ENCODE assay signal across 8 mouse cellular contexts in the genomic region with DNA sequence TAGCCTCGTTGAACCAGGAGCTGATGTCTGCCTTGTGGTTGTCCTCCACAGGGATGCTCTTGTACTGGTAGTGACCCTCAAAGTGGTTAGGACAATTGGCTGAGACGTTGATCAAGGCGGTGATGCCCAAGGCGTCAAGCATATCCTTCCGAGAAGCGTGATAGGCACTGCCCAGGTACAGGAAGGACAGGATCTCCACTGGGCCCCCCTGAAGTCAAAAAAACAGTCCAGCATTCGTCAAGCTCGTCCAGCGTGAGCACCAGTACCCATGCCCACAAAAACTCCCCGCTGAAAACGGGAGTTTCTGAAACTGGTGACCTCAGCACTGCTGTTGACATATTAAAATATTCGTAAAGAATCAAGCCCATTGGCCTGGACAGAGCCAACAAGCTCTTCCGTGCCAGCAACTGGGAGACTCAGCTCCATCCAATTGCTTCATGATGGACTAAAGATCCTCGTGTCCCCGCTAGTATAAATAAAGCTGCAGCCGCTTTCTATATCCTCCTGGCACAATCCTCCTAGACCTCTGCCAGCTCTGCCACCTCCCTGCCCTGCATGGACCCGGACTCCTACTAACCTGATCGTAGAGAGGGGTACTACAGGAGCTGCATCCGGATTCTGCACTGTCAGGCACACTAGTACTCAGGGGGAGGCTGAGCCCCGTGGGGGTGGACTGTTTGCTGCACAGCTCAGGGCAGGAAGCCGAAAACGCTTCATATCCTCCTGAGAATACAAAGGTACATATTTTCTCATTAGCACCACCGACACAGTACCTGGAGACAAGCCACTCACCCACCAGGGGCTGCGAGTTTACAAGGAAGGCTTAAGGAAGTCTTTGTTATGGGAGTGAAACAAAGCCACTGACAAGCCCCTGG. TPM values are rescaled to one million over a fixed set of nuclear protein-coding genes. Genes with fewer than 3 reads are reported as not detected.
A peak's percentile ranks its signal among the peaks of the same experiment; 100 is the strongest.
DNase-seq lines count a peak whose midpoint lies in the region; ATAC-seq lines count a peak whose summit lies in the region.

No protein-coding gene starts in this region.

- peak overlapping the region; percentile 79 for H3K4me3 ChIP-seq in brown adipose tissue, adult 24 weeks (ENCODE audit: insufficient read depth, low read depth, low read length)
- H3K4me3 ChIP-seq in forebrain, embryonic 12.5 days (replicated peaks): peak overlapping the region; percentile 83

- peaks cover 9% of the 10 kb centered on the region; the same call in 1 of the 2 replicates for H3K4me1 ChIP-seq in brown adipose tissue, adult 24 weeks (ENCODE audit: control insufficient read depth, insufficient read depth, insufficient read length, low read length)
- peaks cover 59% of the 10 kb centered on the region for H3K4me1 ChIP-seq in forebrain, embryonic 12.5 days

- no peaks in the 10 kb centered on the region for H3K9me3 ChIP-seq in forebrain, embryonic 12.5 days

- intact Hi-C loops in left cerebral cortex, postnatal 36 days (cut with DNase I): loop anchor here (5.0 kb wide), 2 partner anchors 70 to 125 kb away; no protein-coding TSS in a partner anchor

- peak overlapping the region; percentile 87 for H3K4me2 ChIP-seq in forebrain, embryonic 12.5 days

- DNase-seq in adrenal gland, adult (ENCODE audit: inconsistent age in 2 of 2, low spot score in 1 of 2): peak; percentile 74 to 90
- no peak for DNase-seq in adrenal gland, postnatal 25 days
- peak; percentile 60 for DNase-seq in heart, postnatal 4 days
- DNase-seq in left cerebral cortex, postnatal 36 days (ENCODE audit: low spot score in 2 of 2): peak; percentile 55 to 61
- peak; percentile 45 for DNase-seq in mesoderm, embryonic 11.5 days (ENCODE audit: low read depth, low spot score)
- DNase-seq in spleen, postnatal 36 days (ENCODE audit: low spot score in 2 of 2): peak; percentile 62 to 67

- H3K27ac ChIP-seq in brown adipose tissue, adult 24 weeks (replicated peaks; ENCODE audit: low read depth, low read length): peak overlapping the region; percentile 94
- peak overlapping the region; percentile 98 for H3K27ac ChIP-seq in forebrain, embryonic 12.5 days

- peaks cover 7% of the 10 kb centered on the region for H3K36me3 ChIP-seq in forebrain, embryonic 12.5 days (replicated peaks)

- no peaks in the 10 kb centered on the region for H3K27me3 ChIP-seq in forebrain, embryonic 12.5 days

- WGBS in forebrain, embryonic 12.5 days: 19% methylated on average over 24 of the region's 24 CpGs

- ATAC-seq in forebrain, embryonic 12.5 days (ENCODE audit: low FRiP score): no peak

- H3K9ac ChIP-seq in forebrain, embryonic 12.5 days: peak overlapping the region; percentile 93

RNA-seq across cellular contexts. Expression of gene Ergic1, which starts 54.1 kb away (rescaled TPM):
- 138 and 168 TPM in 2 replicates for total RNA-seq in adrenal gland, postnatal 25 days (2021)
- polyA plus RNA-seq in brown adipose tissue, adult 24 weeks (2012; ENCODE audit: insufficient read depth, insufficient read length, missing spikeins): 124 and 179 TPM in 2 replicates
- 99.9 and 105 TPM in 2 replicates for polyA plus RNA-seq in forebrain, embryonic 12.5 days (2016; fragmentation: Nextera tagmentation; extraction: Ambion mirVana)
- total RNA-seq in heart, postnatal 4 days (2021): 100 to 1,000 TPM; 109 to 115 TPM
- total RNA-seq in left cerebral cortex, postnatal 36 days (2021): 100 to 1,000 TPM; 154 TPM

RNA-seq across cellular contexts. Expression of gene Dusp1, which starts 54.7 kb away (rescaled TPM):
- total RNA-seq in adrenal gland, postnatal 25 days (2021): 30.8 and 37.8 TPM in 2 replicates
- 44.4 and 326 TPM in 2 replicates for polyA plus RNA-seq in brown adipose tissue, adult 24 weeks (2012; ENCODE audit: insufficient read depth, insufficient read length, missing spikeins)
- polyA plus RNA-seq in forebrain, embryonic 12.5 days (2016; fragmentation: Nextera tagmentation; extraction: Ambion mirVana): 39.8 and 47.2 TPM in 2 replicates
- total RNA-seq in heart, postnatal 4 days (2021): 10 to 100 TPM; 66.9 to 69.5 TPM
- total RNA-seq in left cerebral cortex, postnatal 36 days (2021): 10 to 100 TPM; 25.0 to 66.5 TPM
